Mouse (Mus musculus) CH12.LX (cell line): ENCODE measurements around the gene Dapk1. TPM values are rescaled to one million over a fixed set of nuclear protein-coding genes. Genes with fewer than 3 reads are reported as not detected.

Experiments
- DNase-seq: peaks from one replicate; pipeline ENCODE4 v3.0.0-alpha.2; 2013; ENCODE audit errors: extremely low read depth
- H3K27ac ChIP-seq: 2 replicates; pipeline ENCODE4 v1.5.1; 2012; ENCODE audit warnings: low read depth, mild to moderate bottlenecking, control low read depth, moderate library complexity; ENCODE audit not compliant: insufficient read depth
- H3K27me3 ChIP-seq: replicated peaks from 2 replicates; pipeline ENCODE3; 2012; ENCODE audit warnings: inconsistent platforms
- H3K36me3 ChIP-seq, 2 experiments: replicated peaks in 1 of 2; 2 replicates each; pipeline versions ENCODE3 to v1.6.1; 2012; ENCODE audit warnings: inconsistent platforms in 1 of 2, low read length in 1 of 2, mild to moderate bottlenecking in 1 of 2, mixed read lengths in 1 of 2, moderate library complexity in 1 of 2; ENCODE audit not compliant: control insufficient read depth in 1 of 2, insufficient read depth in 1 of 2
- H3K4me1 ChIP-seq, 2 experiments: 2 replicates each; pipeline ENCODE4 v1.6.1; 2012; ENCODE audit warnings: inconsistent platforms in 1 of 2, moderate library complexity in 1 of 2; ENCODE audit not compliant: insufficient read depth in 2 of 2, control insufficient read depth in 1 of 2
- H3K4me2 ChIP-seq: 2 replicates; pipeline ENCODE4 v1.6.1; 2012; ENCODE audit warnings: low read depth, mild to moderate bottlenecking, control low read depth; ENCODE audit not compliant: poor library complexity, insufficient read depth, severe bottlenecking
- H3K4me3 ChIP-seq, 3 experiments: fragments of 150-350 bp in 1 of 3; sonication (generic) in 1 of 3; replicated peaks in 1 of 3; 2 replicates each; pipeline versions ENCODE3 to v1.5.1; 2011 to 2012; ENCODE audit warnings: low read depth in 2 of 3, low read length in 2 of 3, mild to moderate bottlenecking in 2 of 3, moderate library complexity in 2 of 3, control low read depth in 1 of 3, improper control_type of control experiment in 1 of 3, inconsistent platforms in 1 of 3, mixed read lengths in 1 of 3; ENCODE audit not compliant: poor library complexity in 1 of 3
- H3K79me2 ChIP-seq: replicated peaks from 2 replicates; pipeline ENCODE4 v1.6.1; 2012; ENCODE audit warnings: mild to moderate bottlenecking, moderate library complexity; ENCODE audit not compliant: control insufficient read depth, poor library complexity, insufficient read depth, severe bottlenecking; ENCODE audit errors: extremely low read depth
- H3K9ac ChIP-seq: 2 replicates; pipeline ENCODE4 v1.6.1; 2012; ENCODE audit warnings: low read depth, mild to moderate bottlenecking, control low read depth, moderate library complexity; ENCODE audit not compliant: insufficient read depth
- H3K9me3 ChIP-seq: replicated peaks from 2 replicates; pipeline ENCODE3; 2012; ENCODE audit warnings: low read length, inconsistent platforms, mixed read lengths
- BHLHE40 ChIP-seq: IDR thresholded peaks from 2 replicates; pipeline ENCODE4 v1.6.1; 2011; ENCODE audit warnings: mild to moderate bottlenecking, low read depth, low read length, improper control_type of control experiment
- CTCF ChIP-seq, 2 experiments: IDR thresholded peaks in 1 of 2; conservative IDR thresholded peaks in 1 of 2; 2 replicates each; pipeline ENCODE4 v1.5.1; 2011 to 2012; ENCODE audit warnings: low read depth in 2 of 2, low read length in 2 of 2, improper control_type of control experiment in 1 of 2, inconsistent platforms in 1 of 2, mild to moderate bottlenecking in 1 of 2, moderate library complexity in 1 of 2
- E2F4 ChIP-seq: IDR thresholded peaks from 2 replicates; pipeline ENCODE4 v1.6.1; 2011; ENCODE audit warnings: low read depth, low read length, improper control_type of control experiment; ENCODE audit not compliant: insufficient replicate concordance
- ELF1 ChIP-seq: IDR thresholded peaks from 2 replicates; pipeline ENCODE4 v1.6.1; 2014; ENCODE audit warnings: low read depth, mild to moderate bottlenecking, inconsistent platforms, low read length, improper control_type of control experiment
- ETS1 ChIP-seq: conservative IDR thresholded peaks from 2 replicates; pipeline ENCODE4 v1.6.1; 2012; ENCODE audit warnings: low read depth, mild to moderate bottlenecking, inconsistent platforms, low read length, improper control_type of control experiment, moderate library complexity
- GABPA ChIP-seq: IDR thresholded peaks from 2 replicates; pipeline ENCODE4 v1.6.1; 2012; ENCODE audit warnings: low read depth, low read length, improper control_type of control experiment, inconsistent platforms; ENCODE audit not compliant: insufficient replicate concordance
- IRF4 ChIP-seq: IDR thresholded peaks from 2 replicates; pipeline ENCODE4 v1.6.1; 2014; ENCODE audit warnings: low read depth, mild to moderate bottlenecking, inconsistent platforms, low read length, improper control_type of control experiment
- JUND ChIP-seq: conservative IDR thresholded peaks from 2 replicates; pipeline ENCODE4 v1.6.1; 2011; ENCODE audit warnings: low read depth, low read length, improper control_type of control experiment
- KAT2A ChIP-seq: IDR thresholded peaks from 2 replicates; pipeline ENCODE4 v1.6.1; 2012; ENCODE audit warnings: low read length, improper control_type of control experiment, inconsistent platforms; ENCODE audit not compliant: insufficient replicate concordance
- MAX ChIP-seq: IDR thresholded peaks from 2 replicates; pipeline ENCODE4 v1.6.1; 2011; ENCODE audit warnings: low read length, improper control_type of control experiment
- MAZ ChIP-seq: IDR thresholded peaks from 2 replicates; pipeline ENCODE4 v1.6.1; 2012; ENCODE audit warnings: low read depth, mild to moderate bottlenecking, inconsistent platforms, low read length, improper control_type of control experiment, moderate library complexity
- MEF2A ChIP-seq: IDR thresholded peaks from 2 replicates; pipeline ENCODE4 v1.6.1; 2014; ENCODE audit warnings: low read depth, mild to moderate bottlenecking, inconsistent platforms, low read length, improper control_type of control experiment, borderline replicate concordance
- NELFE ChIP-seq: IDR thresholded peaks from 2 replicates; pipeline ENCODE4 v1.6.1; 2011; ENCODE audit warnings: low read depth, low read length, improper control_type of control experiment
- NRF1 ChIP-seq: IDR thresholded peaks from 2 replicates; pipeline ENCODE4 v1.6.1; 2014; ENCODE audit warnings: low read depth, mild to moderate bottlenecking, inconsistent platforms, low read length, improper control_type of control experiment, moderate library complexity
- PAX5 ChIP-seq: IDR thresholded peaks from 2 replicates; pipeline ENCODE4 v1.6.1; 2012; ENCODE audit warnings: low read length, inconsistent platforms, mixed read lengths
- POLR2AphosphoS2 ChIP-seq: IDR thresholded peaks from 2 replicates; pipeline ENCODE4 v1.6.1; 2011; ENCODE audit warnings: low read depth, low read length, improper control_type of control experiment
- RAD21 ChIP-seq: IDR thresholded peaks from 2 replicates; pipeline ENCODE4 v1.6.1; 2011; ENCODE audit warnings: low read depth, mild to moderate bottlenecking, low read length, improper control_type of control experiment, moderate library complexity
- SIN3A ChIP-seq: IDR thresholded peaks from 2 replicates; pipeline ENCODE4 v1.6.1; 2012; ENCODE audit warnings: low read length, improper control_type of control experiment, inconsistent platforms
- SMC3 ChIP-seq: IDR thresholded peaks from 2 replicates; pipeline ENCODE4 v1.6.1; 2011; ENCODE audit warnings: low read depth, low read length, improper control_type of control experiment
- TCF12 ChIP-seq: IDR thresholded peaks from 2 replicates; pipeline ENCODE4 v1.6.1; 2014; ENCODE audit warnings: low read depth, mild to moderate bottlenecking, inconsistent platforms, low read length, improper control_type of control experiment
- USF1 ChIP-seq: IDR thresholded peaks from 2 replicates; pipeline ENCODE4 v1.6.1; 2014; ENCODE audit warnings: low read depth, mild to moderate bottlenecking, inconsistent platforms, low read length, improper control_type of control experiment
- ZC3H11A ChIP-seq: IDR thresholded peaks from 2 replicates; pipeline ENCODE4 v1.6.1; 2012; ENCODE audit warnings: low read depth, mild to moderate bottlenecking, inconsistent platforms, low read length, improper control_type of control experiment
- ZNF384 ChIP-seq: IDR thresholded peaks from 2 replicates; pipeline ENCODE4 v1.6.1; 2012; ENCODE audit warnings: low read depth, low read length, improper control_type of control experiment, inconsistent platforms
- dilution Hi-C: fragments of 300-500 bp; cut with MboI; formaldehyde crosslinking; loops from 2 replicates; pipeline ENCODE4 v1.14.3; 2020; ENCODE audit warnings: low sequenced_read_pairs; ENCODE audit not compliant: extremely low pct_unique_long_range_greater_than_20kb, extremely low pct_ligation_motif_present
- in situ Hi-C: fragments of 300-500 bp; cut with MboI; formaldehyde crosslinking; loops from 3 replicates; pipeline ENCODE4 v1.14.3; 2019; ENCODE audit warnings: low sequenced_read_pairs, low pct_ligation_motif_present, low pct_unique_long_range_greater_than_20kb, mixed read lengths
- polyA plus RNA-seq: library from polyadenylated mRNA; unstranded; fragments of >175 nt; gene quantifications from 2 replicates; pipeline ENCODE4 v1.2.1, GENCODE M21; 2012; ENCODE audit warnings: low read depth; ENCODE audit not compliant: insufficient read length
- total RNA-seq, 2 experiments: library from RNA; depleted of rRNA; stranded (reverse); fragments of 300-350 nt in 1 of 2; fragments of >200 nt in 1 of 2; gene quantifications; 2 replicates each; pipeline ENCODE4 v1.2.3; 2012 to 2014

The Dapk1 gene
- total and polyA plus RNA-seq, 3 experiments = not detected

DNA sequence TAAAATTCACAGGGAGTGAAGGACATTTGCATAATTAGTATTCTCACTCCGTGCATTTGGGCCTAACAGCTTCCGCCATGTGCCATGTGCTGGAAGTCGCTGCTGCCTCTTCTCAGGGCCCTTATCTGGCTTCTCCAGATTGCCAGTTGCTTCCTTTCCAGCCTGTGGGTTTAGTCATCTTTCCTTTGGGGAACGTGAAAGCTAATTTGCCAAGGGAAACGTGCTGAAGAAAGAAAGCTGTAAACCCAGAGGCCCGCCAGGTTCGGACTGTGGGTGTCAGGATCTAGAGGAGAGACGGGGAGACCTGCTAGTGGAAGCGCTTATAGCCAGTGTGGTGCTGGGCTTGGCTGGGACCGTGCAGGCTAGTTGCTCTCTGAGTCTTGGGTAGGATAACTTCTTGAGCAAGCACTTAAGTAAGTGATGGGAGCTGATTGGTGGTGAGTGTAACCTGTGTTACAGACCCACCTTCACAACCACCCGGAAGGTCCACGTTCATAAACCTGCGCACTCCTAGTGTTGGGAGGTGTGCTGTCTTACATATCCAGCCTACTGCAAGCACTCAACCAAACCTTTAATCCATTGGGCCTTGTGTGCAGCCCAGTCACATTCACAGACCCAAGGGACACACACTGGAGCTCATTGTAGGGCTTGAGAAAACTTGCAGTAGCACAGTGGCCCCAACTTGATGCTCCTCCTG is 141.8 kb downstream of the Dapk1 start:
- TF ChIP-seq ELF1 = no peak
- no peak for TF ChIP-seq TCF12
- TF ChIP-seq PAX5 = no peak
- no peak for TF ChIP-seq SIN3A
- no peak for TF ChIP-seq GABPA
- TF ChIP-seq MAZ = no peak
- TF ChIP-seq ETS1 = no peak
- Histone ChIP-seq H3K9ac (no peak overlapping the region), H3K27me3 (no peaks in the 10 kb centered on the region), H3K27ac (no peak overlapping the region), H3K4me2 (no peak overlapping the region), H3K79me2 (no peaks in the 10 kb centered on the region), H3K9me3 (peaks cover 95% of the 10 kb centered on the region), H3K36me3 (no peaks in the 10 kb centered on the region), H3K4me3 (no peak overlapping the region), H3K4me1 (no peaks in the 10 kb centered on the region)
- in situ Hi-C loops = no loop called here
- dilution Hi-C loops = no loop called here
- no peak for DNase-seq

DNA sequence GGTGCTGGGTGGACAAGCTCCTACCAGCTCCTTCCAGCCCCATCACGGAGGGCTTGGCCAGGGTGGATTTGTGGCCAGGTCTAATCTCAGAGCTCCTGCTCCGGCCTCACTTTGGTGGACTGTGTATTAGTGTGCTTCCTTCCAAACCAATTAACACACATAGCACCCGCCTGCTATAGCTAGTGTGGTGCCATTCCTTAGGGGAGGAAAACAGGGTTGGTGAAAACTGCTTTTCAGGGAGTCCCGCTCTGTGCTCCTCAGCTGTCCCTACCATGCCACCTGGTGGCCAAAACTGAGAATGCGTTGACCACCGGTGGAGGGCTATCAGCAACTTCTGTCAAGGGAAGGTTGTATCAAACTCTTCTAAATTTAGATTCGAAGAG is 142.3 kb downstream of the Dapk1 start:
- Histone ChIP-seq H3K27me3 (no peaks in the 10 kb centered on the region), H3K79me2 (no peaks in the 10 kb centered on the region), H3K36me3 (no peaks in the 10 kb centered on the region), H3K9me3 (peaks cover 95% of the 10 kb centered on the region), H3K9ac (no peak overlapping the region), H3K4me1 (no peaks in the 10 kb centered on the region), H3K4me3 (no peak overlapping the region), H3K4me2 (no peak overlapping the region), H3K27ac (no peak overlapping the region)
- dilution Hi-C loops (no loop called here), in situ Hi-C loops (no loop called here)
- no peak for TF ChIP-seq IRF4
- no peak for TF ChIP-seq E2F4
- TF ChIP-seq ZNF384 = no peak
- no peak for TF ChIP-seq MAX
- TF ChIP-seq ZC3H11A = no peak
- TF ChIP-seq MEF2A = no peak
- TF ChIP-seq MAZ = no peak
- no peak for TF ChIP-seq CTCF (conservative IDR thresholded peaks at IDR 0.05 in 1 of 2, IDR thresholded peaks at IDR 0.05 in 1 of 2; ENCODE audit: low read depth in 2 of 2, low read length in 2 of 2)
- TF ChIP-seq JUND = no peak
- TF ChIP-seq NRF1 = no peak
- no peak; the same call in 1 of the 2 replicates for TF ChIP-seq RAD21
- no peak for TF ChIP-seq USF1
- no peak for TF ChIP-seq POLR2AphosphoS2
- no peak for TF ChIP-seq NELFE
- no peak for TF ChIP-seq KAT2A
- no peak for TF ChIP-seq SMC3
- TF ChIP-seq GABPA = no peak
- no peak for TF ChIP-seq BHLHE40
- DNase-seq = no peak
